Mouse (Mus musculus) lung, postnatal 0 days (tissue): ENCODE data around the gene D930007J09Rik.

Experiments used
- CTCF ChIP-seq: IDR thresholded peaks from 2 replicates; pipeline ENCODE4 v1.5.1; 2016; ENCODE audit warnings: antibody characterized with exemption, mild to moderate bottlenecking
- EP300 ChIP-seq: IDR thresholded peaks from 2 replicates; pipeline ENCODE4 v1.6.1; 2016; ENCODE audit warnings: antibody characterized with exemption, mild to moderate bottlenecking, control low read depth

DNA sequence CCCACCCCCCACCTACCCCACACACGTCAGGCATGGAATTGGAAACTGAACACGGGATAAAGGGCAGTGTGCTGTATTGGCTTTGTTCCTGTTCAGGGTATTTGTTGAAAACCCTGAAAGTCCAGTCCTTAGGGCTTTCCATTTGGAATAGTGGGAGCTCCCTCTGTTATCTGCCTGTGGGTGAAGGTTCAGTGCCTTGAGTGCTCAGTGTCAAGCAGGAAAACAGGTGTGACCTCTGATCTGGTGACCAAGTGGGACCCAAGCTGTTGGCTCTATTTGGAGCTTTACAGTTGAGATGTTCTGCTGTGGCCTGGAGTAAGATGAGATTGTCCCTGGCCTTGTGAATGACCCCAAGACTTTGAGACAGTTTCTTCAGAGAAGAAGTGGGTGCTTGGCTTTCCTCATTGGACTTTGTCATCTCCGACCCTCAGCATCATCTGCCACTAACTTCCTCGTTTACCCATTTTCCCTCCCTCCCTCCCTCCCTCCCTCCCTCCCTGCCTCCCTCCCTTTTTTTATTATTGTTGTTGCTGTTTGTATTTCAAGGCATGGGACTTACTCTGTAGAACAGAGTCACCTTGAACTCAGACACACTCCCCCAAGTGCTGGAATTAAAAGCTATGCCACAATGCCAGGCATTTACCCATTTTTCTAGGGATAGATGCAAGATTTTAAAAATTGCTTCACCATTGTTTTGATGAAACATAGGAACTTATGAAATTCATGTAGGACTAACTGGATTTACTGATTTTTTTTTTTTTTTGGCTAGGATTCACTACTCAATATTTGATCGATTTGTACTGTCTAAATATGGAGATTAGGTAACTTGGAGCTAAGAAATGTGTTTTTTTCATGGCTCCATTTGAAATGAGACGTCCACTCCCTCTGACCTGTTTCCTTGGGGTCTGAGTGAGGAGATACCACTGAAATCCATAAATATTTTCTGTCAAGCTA lies 22.0 kb upstream of the D930007J09Rik start:
- no peak for TF ChIP-seq CTCF
- no peak for TF ChIP-seq EP300
